Mouse (Mus musculus) CD8-positive naive resting alpha-beta T cell, adult 57 days (primary cell): ENCODE data around the gene Trim17. TPM values are rescaled to one million over a fixed set of nuclear protein-coding genes. Genes with fewer than 3 reads are reported as not detected.

Experiments
- total RNA-seq: library from RNA; stranded (reverse); gene quantifications from one replicate; pipeline ENCODE4 v1.2.4, GENCODE M21; 2023

The Trim17 gene
- 0.28 TPM for total RNA-seq

GRCm38 (mm10) chr11:58954420-58955142 is at the start of gene Trim17, which contains the start of gene Hist3h2a:
Gene Trim17 (plus strand): TSS chr11:58954685.
Gene Hist3h2a (plus strand): TSS chr11:58954685.

GRCm38 (mm10) chr11:58917745-58918366 is 36.6 kb upstream of the Trim17 start, which contains the start of gene Btnl10:
Gene Btnl10 (plus strand): TSS chr11:58917908.

GRCm38 (mm10) chr11:58938322-58939087 is 16.0 kb upstream of the Trim17 start, which contains the start of gene Rnf187:
Gene Rnf187 (minus strand): TSS chr11:58938916.

GRCm38 (mm10) chr11:58948542-58949479 is 5.7 kb upstream of the Trim17 start, which contains the start of gene Hist3h2ba:
Gene Hist3h2ba (plus strand): TSS chr11:58948920.

GRCm38 (mm10) chr11:58978027-58978705 is 23.7 kb downstream of the Trim17 start, which contains the start of gene Trim11:
Gene Trim11 (plus strand): TSS chr11:58978093.

Other genes with a start within 250 kb of the Trim17 start
- gene Olfr318, start 230.7 kb upstream of the Trim17 start, total RNA-seq: 0.43 TPM
- not detected for gene Olfr317, start 215.5 kb upstream of the Trim17 start, total RNA-seq
- gene Olfr316, start 202.0 kb upstream of the Trim17 start, total RNA-seq: not detected
- gene Olfr315, start 181.5 kb upstream of the Trim17 start, total RNA-seq: not detected
- not detected for gene Olfr314, start 171.7 kb upstream of the Trim17 start, total RNA-seq
- not detected for gene Fam183b, start 152.7 kb upstream of the Trim17 start, total RNA-seq
- gene Olfr313, start 139.7 kb upstream of the Trim17 start, total RNA-seq: not detected
- gene Olfr312, start 125.4 kb upstream of the Trim17 start, total RNA-seq: not detected
- gene Olfr311, start 115.4 kb upstream of the Trim17 start, total RNA-seq: not detected
- 8.2 TPM for gene Gm12258, start 107.5 kb upstream of the Trim17 start, total RNA-seq
- 12.2 TPM for gene 2810021J22Rik, start 87.5 kb upstream of the Trim17 start, total RNA-seq
- 11.7 TPM for gene Zfp39, start 50.5 kb upstream of the Trim17 start, total RNA-seq
- not detected for gene Btnl10, start 36.8 kb upstream of the Trim17 start, total RNA-seq
- 120 TPM for gene Rnf187, start 15.8 kb upstream of the Trim17 start, total RNA-seq
- 11.3 TPM for gene Hist3h2ba, start 5.8 kb upstream of the Trim17 start, total RNA-seq
- 40.1 TPM for gene Hist3h2a, start within 50 bp of the Trim17 start, total RNA-seq
- gene Trim11, start 23.4 kb downstream of the Trim17 start, total RNA-seq: 64.9 TPM
- 0.31 TPM for gene Obscn, start 181.7 kb downstream of the Trim17 start, total RNA-seq
- 38.2 TPM for gene Iba57, start 209.1 kb downstream of the Trim17 start, total RNA-seq
- gene Gjc2, start 228.5 kb downstream of the Trim17 start, total RNA-seq: not detected
- 35.8 TPM for gene Guk1, start 237.5 kb downstream of the Trim17 start, total RNA-seq
- gene Mrpl55, start 247.8 kb downstream of the Trim17 start, total RNA-seq: 15.9 TPM